Mouse (Mus musculus): ENCODE data around the gene Trpv6. TPM values are rescaled to one million over a fixed set of nuclear protein-coding genes. Genes with fewer than 3 reads are reported as not detected.

Gene Trpv6
- total and polyA plus RNA-seq, 3 experiments = not detected

DNA sequence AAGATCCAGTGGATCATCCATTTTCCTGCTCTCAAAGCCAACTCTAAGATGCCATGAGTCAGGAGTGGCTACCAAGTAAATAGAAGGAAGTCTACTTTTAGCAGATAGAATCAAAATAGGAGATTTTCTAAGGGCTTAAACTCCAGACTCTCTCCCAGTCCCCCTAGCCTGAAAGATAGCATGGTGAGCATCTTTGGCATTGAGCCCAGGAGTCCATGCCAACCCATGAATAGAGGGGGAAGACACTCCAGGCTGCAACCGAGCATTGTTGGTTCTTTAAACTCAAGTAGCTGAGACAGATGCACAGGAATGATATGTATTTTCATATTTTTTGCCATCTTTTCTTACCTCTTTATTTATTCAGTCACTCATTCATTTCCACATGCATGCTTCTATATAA is 994 bp downstream of the Trpv6 start:
- no peaks in the 10 kb centered on the region for H3K79me2 ChIP-seq (replicated peaks; ENCODE audit: control insufficient read depth, extremely low read depth, insufficient read depth, poor library complexity, severe bottlenecking)
- in situ Hi-C loops (cut with MboI; ENCODE audit: low pct_ligation_motif_present, low pct_unique_long_range_greater_than_20kb, low sequenced_read_pairs) = no loop called here
- peaks cover 0 to 13% of the 10 kb centered on the region in 2 experiments; a peak in 1 of 4 replicates for H3K4me1 ChIP-seq (ENCODE audit: control insufficient read depth in 1 of 2, insufficient read depth in 2 of 2)
- H3K36me3 ChIP-seq (replicated peaks in 1 of 2; ENCODE audit: control insufficient read depth in 1 of 2, insufficient read depth in 1 of 2, low read length in 1 of 2) = no peaks in the 10 kb centered on the region
- no peak overlapping the region for H3K27ac ChIP-seq (ENCODE audit: insufficient read depth, low read depth)
- H3K27me3 ChIP-seq (replicated peaks) = no peaks in the 10 kb centered on the region
- no peak for DNase-seq (ENCODE audit: extremely low read depth)
- no peaks in the 10 kb centered on the region for H3K9me3 ChIP-seq (replicated peaks; ENCODE audit: low read length)
- no peak overlapping the region for H3K4me2 ChIP-seq (ENCODE audit: insufficient read depth, low read depth, poor library complexity, severe bottlenecking)
- H3K4me3 ChIP-seq (replicated peaks in 1 of 3; ENCODE audit: low read depth in 2 of 3, low read length in 2 of 3, poor library complexity in 1 of 3) = no peak overlapping the region
- no peak for TF ChIP-seq JUN (IDR thresholded peaks at IDR 0.05; ENCODE audit: insufficient read depth, low read depth, low read length)
- dilution Hi-C loops (cut with MboI; ENCODE audit: extremely low pct_ligation_motif_present, extremely low pct_unique_long_range_greater_than_20kb, low sequenced_read_pairs) = no loop called here
- H3K9ac ChIP-seq (ENCODE audit: insufficient read depth, low read depth) = no peak overlapping the region

DNA sequence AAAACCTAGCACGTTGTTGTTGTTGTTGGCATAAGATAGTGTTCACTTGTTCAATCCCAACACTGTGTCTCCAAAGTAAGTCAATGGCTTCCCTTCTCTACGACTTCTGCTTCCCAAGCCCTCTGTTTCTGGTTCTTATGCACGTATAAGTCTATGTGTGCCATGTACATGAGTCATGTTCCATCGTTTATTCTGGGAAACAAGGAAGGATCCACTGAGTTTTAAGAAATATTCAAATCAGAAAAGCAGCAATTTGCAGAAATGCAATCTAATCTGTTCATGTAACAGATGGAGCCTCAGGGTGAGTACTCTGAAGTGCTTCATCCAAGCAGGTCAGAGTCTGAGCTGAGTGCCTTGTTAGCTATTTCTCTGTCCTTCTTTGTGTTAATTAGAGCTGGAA is 4.7 kb downstream of the Trpv6 start:
- no peak for DNase-seq (ENCODE audit: extremely low read depth)
- H3K79me2 ChIP-seq (replicated peaks; ENCODE audit: control insufficient read depth, extremely low read depth, insufficient read depth, poor library complexity, severe bottlenecking) = no peaks in the 10 kb centered on the region
- in situ Hi-C loops (cut with MboI; ENCODE audit: low pct_ligation_motif_present, low pct_unique_long_range_greater_than_20kb, low sequenced_read_pairs) = no loop called here
- H3K4me2 ChIP-seq (ENCODE audit: insufficient read depth, low read depth, poor library complexity, severe bottlenecking) = no peak overlapping the region
- H3K4me1 ChIP-seq (ENCODE audit: control insufficient read depth in 1 of 2, insufficient read depth in 2 of 2) = peaks cover 0 to 8% of the 10 kb centered on the region in 2 experiments; a peak in 1 of 4 replicates
- no peaks in the 10 kb centered on the region for H3K36me3 ChIP-seq (replicated peaks in 1 of 2; ENCODE audit: control insufficient read depth in 1 of 2, insufficient read depth in 1 of 2, low read length in 1 of 2)
- H3K4me3 ChIP-seq (replicated peaks in 1 of 3; ENCODE audit: low read depth in 2 of 3, low read length in 2 of 3, poor library complexity in 1 of 3) = no peak overlapping the region
- TF ChIP-seq ZMIZ1 (IDR thresholded peaks at IDR 0.05; ENCODE audit: low read depth, low read length) (no peak), POLR2AphosphoS2 (IDR thresholded peaks at IDR 0.05; ENCODE audit: low read depth, low read length) (no peak), IRF4 (IDR thresholded peaks at IDR 0.05; ENCODE audit: low read depth, low read length) (no peak), KAT2A (IDR thresholded peaks at IDR 0.05; ENCODE audit: insufficient replicate concordance, low read length) (no peak), MAX (IDR thresholded peaks at IDR 0.05; ENCODE audit: low read length) (no peak), SIN3A (IDR thresholded peaks at IDR 0.05; ENCODE audit: low read length) (no peak), CTCF (conservative IDR thresholded peaks at IDR 0.05 in 1 of 2, IDR thresholded peaks at IDR 0.05 in 1 of 2; ENCODE audit: low read depth in 2 of 2, low read length in 2 of 2) (no peak), RAD21 (IDR thresholded peaks at IDR 0.05; ENCODE audit: low read depth, low read length) (no peak), TCF12 (IDR thresholded peaks at IDR 0.05; ENCODE audit: low read depth, low read length) (no peak), MXI1 (IDR thresholded peaks at IDR 0.05; ENCODE audit: low read depth, low read length) (no peak), ETS1 (conservative IDR thresholded peaks at IDR 0.05; ENCODE audit: low read depth, low read length) (no peak), CHD2 (IDR thresholded peaks at IDR 0.05; ENCODE audit: low read length) (no peak), UBTF (IDR thresholded peaks at IDR 0.05; ENCODE audit: low read depth, low read length) (no peak), ZNF384 (IDR thresholded peaks at IDR 0.05; ENCODE audit: low read depth, low read length) (no peak), EP300 (IDR thresholded peaks at IDR 0.05; ENCODE audit: low read length) (no peak), ELF1 (IDR thresholded peaks at IDR 0.05; ENCODE audit: low read depth, low read length) (no peak), HCFC1 (IDR thresholded peaks at IDR 0.05; ENCODE audit: low read depth, low read length) (no peak), ZKSCAN1 (IDR thresholded peaks at IDR 0.05; ENCODE audit: borderline replicate concordance, low read depth, low read length) (no peak), JUN (IDR thresholded peaks at IDR 0.05; ENCODE audit: insufficient read depth, low read depth, low read length) (no peak)
- no peak overlapping the region for H3K9ac ChIP-seq (ENCODE audit: insufficient read depth, low read depth)
- no peaks in the 10 kb centered on the region for H3K27me3 ChIP-seq (replicated peaks)
- dilution Hi-C loops (cut with MboI; ENCODE audit: extremely low pct_ligation_motif_present, extremely low pct_unique_long_range_greater_than_20kb, low sequenced_read_pairs) = no loop called here
- H3K9me3 ChIP-seq (replicated peaks; ENCODE audit: low read length) = no peaks in the 10 kb centered on the region
- no peak overlapping the region for H3K27ac ChIP-seq (ENCODE audit: insufficient read depth, low read depth)

Data from CH12.LX (cell line).